Mouse (Mus musculus) monocyte, adult 5-6 weeks (primary cell): Measurements from ENCODE around the gene Ctsa. TPM values are rescaled to one million over a fixed set of nuclear protein-coding genes. Genes with fewer than 3 reads are reported as not detected.
"Not testable (repeated sequence)": the region's sequence is repeated elsewhere in the genome, so short reads cannot be mapped to it uniquely, and the experiment has no call there.

Experiments used
- ATAC-seq: fragments of 153-309, 156-312 bp; replicated peaks from 2 replicates; pipeline ENCODE4 v1.8.0; 2017; ENCODE audit warnings: mild to moderate bottlenecking; ENCODE audit not compliant: low TSS enrichment, insufficient number of reproducible peaks, severe bottlenecking, poor library complexity, low FRiP score
- total RNA-seq: library from RNA; stranded (forward); fragments of 200-1000, 200-491, 200-594 nt; gene quantifications from 3 replicates; pipeline ENCODE4 v1.2.3, GENCODE M21; 2017

The Ctsa gene
- total RNA-seq, 1 experiment from 2014 or later, result 330 TPM

DNA sequence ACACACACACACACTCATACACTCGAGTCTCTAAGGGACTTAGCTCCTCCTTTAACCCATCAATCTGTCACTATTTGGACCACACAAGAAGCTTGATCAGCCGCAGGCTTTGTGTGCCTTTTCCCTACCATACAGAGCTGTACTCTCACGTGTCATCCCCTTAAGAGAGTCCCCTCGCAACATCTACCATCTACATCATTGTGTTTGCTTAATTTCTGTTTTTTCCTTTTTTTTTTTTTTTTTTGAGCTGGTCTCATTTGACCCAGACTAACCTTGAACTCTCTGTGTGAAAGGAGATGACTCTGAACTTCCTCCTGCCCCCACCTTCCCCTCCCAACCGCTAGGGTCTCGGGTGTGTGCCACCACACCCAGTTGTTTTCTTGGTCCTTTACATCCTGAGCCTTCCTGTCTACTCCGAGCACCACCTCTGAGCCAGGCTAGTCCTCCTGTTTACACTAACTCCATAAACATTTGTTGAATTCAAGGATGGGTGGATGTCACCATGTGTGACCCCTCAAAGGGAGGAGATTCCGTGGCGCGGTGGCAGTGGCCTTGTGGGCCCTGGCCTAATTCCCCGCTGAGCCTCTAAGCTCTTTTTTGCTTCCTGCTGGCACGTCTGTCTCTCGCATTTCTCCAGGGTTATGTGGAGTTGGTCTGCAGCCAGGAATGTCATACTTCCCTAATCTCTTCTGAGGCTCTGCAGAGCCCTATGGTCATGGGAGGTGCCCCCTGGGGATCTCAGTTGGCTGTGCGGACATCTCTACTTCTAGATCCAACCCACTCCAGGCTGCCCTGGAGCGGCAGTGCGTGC is 34.3 kb downstream of the Ctsa start:
- ATAC-seq, result peak; percentile 61

DNA sequence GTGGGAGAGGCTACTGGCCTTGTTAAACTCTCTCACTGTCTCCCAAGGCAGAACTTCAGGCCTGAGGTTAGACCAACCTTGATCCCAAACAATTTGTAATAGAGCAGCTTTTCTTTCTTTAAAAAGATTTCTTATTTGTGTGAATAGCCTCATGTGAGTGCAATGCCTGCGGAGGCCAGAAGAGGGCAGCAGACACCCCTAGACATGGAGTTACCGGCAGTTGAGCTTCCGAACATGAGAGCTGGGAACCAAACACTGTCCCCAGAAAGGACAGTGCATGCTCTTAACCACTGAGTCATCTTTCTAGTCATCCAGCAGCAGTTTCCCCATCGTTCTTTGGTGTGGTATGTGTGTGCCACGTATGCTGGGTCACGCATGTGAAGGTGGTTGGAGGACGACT is 34.9 kb downstream of the Ctsa start:
- ATAC-seq, result 0 out of 2 replicates have a peak, but pooled peaks have one; percentile 11

DNA sequence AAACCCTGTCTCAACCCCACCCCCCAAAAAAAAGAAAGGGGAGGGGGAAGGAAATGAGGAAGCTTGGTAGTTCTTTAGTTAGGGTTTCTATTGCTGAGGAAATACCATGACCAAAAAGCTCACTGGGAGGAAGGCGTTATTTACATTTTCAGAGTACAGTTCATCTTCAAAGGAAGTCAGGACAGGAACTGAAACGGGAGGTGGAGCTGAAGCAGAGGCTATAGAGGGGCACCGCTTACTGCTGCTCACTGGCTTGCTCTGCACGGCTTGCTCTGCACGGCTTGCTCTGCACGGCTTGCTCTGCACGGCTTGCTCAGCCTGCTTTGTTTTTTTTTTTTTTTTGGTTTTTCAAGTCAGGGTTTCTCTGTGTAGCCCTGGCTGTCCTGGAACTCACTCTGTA is 35.8 kb downstream of the Ctsa start:
- peak; percentile 86 for ATAC-seq

DNA sequence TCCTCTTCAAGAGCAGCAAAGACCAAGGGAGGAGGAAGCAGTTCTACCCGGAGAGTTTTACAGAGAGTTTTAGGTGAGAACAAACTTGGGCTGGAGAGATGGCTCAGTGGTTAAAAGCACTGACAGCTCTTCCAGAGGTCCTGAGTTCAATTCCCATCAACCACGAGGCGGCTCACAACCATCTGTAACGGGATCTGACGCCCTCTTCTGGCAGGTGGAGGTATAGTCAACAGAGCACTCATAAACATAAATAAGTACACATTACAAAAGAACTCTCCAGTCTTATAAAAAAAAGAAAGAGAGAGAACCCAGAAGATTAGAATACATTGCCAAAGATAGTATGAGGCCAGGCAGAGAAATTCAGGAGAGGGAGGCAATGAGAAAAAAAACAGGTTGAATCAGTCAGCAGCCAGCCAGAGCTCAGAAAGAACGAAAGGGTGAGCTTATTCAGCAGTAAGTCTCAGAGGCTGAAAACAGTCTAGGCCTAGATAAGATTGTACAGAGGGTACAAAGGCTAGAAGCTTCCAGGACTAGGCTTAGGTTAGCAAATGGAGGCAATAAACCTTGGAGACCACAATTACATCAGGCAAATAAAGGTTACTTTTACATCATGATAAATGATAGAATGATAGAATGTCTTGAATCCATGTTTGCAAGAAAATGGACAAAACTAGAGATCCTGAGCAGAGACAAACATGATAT is 39.1 kb downstream of the Ctsa start:
- ATAC-seq, result no peak

DNA sequence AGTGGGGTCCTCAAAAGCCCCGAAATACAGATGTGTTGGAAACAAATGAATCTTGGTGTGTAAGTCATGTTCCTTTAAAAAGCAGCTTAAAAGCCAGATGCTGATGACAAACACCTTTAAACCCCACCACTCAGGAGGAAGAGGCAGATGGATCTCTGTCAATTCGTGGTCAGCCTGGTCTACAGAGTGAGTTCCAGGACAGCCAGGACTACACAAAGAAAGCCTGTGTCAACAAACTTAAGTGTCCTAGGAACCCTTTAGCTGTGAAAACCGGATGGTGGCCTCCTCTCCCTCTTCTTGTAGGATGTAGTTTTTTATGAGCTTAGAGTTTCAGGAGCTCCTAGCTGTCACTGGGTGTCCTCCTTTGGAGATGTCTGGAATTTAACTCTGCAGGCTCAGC is 40.9 kb downstream of the Ctsa start:
- ATAC-seq, result no peak

DNA sequence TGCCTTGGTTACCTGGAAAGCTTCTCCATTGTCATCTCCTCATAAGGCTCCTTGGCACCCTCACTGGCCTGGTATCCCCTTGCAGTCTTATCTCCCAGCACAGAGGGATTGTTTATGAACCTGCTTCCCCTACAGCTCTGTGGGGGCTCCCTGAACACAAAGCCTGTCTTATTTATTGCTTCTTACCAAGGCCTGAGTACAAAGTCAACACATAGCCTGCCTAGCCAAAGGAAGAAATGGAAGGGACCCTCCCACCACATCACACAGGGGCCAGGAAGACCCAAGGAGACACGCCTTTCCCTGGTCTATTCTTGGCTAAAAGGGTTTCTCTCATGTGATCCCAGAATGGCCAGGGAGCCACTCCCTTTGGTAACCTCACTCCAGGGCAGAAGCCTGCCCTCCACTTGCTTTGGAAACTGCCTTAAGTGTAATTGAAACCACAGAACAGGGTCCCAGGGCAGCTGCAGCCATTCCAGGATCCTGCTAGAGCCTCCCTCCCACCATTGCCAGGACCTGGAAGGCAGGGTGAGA is 41.6 kb downstream of the Ctsa start:
- 0 out of 2 replicates have a peak, but pooled peaks have one; percentile 23 for ATAC-seq

DNA sequence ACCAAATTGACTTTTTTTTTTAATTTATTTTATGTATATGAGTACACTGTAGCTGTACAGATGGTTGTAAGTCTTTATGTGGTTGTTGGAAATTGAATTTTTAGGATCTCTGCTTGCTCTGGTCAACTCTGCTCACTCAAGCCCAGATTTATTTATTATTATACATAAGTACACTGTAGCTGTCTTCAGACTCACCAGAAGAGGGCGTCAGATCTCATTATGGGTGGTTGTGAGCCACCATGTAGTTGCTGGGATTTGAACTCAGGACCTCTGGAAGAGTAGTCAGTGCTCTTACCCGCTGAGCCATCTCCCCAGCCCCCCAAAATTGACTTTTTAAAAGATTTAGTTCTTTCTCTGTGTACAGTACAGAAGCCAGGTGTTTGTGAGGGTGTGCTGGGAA is 43.0 kb downstream of the Ctsa start:
- ATAC-seq, result not testable (repeated sequence)

DNA sequence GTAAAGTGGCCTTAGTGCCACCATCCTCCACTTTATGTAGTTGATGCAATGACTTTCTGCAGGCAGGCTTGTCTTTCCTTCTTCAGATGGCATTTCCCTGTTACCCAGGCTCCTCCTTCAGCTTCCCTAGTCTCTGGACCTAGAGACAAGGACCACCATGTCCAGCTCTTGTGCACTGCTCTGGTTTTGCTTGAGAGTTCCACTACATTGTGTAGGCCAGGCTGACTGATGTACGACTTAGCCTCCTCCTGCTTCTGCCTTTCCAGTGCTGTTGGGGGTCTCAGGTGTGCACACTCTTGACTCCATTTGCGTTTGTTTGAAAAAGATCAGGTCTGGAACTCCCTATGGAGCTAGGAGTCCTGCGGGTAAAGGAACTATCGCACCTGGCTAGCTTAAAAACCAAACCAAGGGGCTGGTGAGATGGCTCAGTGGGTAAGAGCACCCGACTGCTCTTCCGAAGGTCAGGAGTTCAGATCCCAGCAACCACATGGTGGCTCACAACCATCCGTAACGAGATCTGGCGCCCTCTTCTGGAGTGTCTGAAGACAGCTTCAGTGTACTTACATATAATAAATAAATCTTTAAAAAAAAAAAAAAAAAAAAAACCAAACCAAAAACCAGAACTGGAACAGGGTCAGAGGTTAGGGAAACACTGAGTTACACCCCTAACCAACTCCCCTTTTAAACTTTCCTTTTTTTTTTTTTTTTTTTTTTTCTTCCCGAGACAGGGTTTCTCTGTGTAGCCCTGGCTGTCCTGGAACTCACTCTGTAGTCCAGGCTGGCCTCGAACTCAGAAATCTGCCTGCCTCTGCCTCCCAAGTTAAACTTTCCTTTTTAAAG is 44.9 kb downstream of the Ctsa start:
- ATAC-seq, result not testable (repeated sequence)

DNA sequence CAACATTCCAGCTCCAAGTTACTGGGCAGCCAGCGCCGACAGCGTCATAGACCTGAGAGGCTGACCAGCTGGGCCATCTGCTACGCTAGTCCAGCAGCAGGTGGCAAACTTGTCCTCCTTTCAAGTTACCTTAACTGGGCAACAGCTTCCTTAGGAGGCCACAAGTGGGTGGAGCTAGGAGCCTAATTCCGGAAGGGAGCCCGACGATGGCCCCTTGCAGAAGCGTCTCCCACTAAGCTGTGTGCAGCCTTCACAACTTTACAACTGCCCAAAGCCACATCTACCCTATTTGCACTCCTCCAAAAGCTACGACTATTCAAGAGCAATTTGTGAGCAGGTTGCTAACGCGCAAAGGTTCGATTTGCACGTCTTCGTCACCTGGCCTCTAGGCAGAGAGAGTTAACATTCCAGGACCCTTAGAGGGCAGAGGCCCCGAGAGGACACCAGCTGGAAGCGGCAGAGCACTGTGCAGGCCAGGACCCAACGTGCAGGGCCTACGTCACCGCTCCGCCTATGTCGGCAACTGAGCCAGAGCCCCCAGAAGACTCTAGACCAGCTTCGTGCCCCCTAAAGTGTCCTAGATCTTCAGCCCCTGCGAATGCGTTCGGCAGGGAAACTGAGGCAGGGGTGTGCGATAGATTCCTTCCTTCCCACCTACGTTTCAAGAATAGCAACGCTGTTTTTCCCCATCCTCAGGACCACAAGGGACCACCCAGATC is 46.0 kb downstream of the Ctsa start:
- ATAC-seq, result peak; percentile 37

DNA sequence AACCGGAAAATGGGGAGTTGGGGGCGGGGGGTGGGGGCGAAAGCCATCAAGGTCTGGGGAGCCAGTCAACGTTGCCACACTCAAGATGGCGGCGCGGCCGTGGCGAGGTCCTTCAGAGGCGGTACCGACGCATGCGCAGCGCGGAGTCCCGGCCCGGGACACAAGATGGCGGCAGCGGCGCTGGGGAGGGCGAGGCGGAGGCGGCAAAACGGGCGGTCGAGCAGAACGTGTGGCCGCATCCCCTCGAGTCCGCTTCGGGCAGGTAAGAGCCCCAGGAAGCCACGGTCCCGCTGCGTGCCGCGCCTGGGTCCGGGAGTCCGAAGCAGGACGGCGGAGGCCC is 46.5 kb downstream of the Ctsa start, which contains the start of gene Pcif1:
Gene Pcif1, plus strand, starts transcription at position 77 of the 340 bp plus-strand sequence.
- peak; percentile 41 for ATAC-seq

DNA sequence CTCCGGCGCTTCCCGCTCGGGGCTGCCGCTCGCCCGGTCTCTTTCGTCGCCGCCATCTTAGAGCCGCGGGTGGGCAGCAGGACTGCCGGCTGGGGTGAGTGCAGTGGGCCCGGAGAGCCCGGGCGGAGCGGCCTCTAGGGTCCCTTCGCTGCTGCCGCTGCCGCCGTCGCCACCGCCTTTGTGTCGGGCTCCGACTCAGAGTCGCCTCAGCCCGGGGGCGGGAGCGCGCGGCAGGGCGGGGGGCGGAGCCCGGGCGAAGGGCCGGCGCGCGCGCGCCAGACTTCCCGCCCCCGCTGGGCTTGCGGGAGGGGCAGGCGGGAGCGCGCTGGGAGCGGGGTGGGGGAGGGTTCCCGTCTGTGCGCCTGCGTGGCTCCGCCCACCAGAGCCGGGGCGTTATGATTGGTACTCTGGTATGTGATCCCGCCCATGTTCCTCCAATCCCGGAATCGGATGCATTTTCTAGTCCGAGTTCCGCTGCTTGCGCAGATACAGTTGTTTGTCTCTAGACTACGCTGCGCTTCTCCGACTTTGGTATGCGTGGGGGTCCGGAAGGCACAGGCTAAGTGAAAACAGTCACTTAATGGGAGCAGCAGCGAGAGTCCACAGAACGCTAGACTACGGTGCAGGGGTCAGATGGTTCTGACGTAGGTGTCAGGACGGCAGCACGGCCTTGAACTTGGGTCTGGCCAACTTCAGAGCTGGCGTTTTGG is 47.0 kb downstream of the Ctsa start:
- peak; percentile 77 for ATAC-seq

DNA sequence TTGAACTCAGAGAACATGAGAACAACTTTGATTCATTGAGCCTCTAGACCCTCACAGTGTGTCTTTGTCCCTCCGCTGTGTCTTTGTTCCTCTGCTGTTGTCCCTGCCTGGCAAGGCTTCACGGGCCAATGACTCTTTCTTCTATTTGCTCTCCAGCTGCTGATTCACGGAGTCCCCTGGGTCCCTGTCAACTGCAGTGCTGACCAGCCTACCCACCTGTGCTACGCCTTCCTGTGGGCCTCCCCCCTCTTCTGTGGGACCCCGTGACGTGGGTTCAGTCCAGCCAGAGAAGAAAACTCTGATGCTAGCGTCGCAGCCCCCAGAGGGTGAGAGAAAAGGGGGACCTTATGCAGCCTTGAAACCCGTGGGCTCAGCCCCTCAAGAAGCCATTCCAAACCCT is 49.9 kb downstream of the Ctsa start:
- no peak for ATAC-seq

DNA sequence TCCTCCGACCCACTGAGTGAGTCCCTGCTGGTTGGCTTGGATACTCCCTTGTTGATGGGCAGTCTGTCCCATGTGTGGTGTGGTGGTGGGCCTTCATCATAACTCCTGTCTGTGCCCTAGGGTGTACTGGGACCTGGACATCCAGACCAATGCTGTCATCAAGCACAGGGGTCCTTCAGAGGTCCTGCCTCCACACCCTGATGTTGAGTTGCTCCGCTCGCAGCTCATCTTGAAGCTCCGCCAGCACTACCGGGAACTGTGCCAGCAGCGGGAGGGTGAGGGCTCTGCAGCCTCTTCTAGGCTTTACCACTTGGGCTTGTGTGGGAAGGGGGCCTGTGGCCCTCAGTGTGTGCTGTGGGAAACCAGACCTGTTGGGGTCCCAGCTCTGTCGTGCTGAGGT is 53.1 kb downstream of the Ctsa start:
- no peak for ATAC-seq

DNA sequence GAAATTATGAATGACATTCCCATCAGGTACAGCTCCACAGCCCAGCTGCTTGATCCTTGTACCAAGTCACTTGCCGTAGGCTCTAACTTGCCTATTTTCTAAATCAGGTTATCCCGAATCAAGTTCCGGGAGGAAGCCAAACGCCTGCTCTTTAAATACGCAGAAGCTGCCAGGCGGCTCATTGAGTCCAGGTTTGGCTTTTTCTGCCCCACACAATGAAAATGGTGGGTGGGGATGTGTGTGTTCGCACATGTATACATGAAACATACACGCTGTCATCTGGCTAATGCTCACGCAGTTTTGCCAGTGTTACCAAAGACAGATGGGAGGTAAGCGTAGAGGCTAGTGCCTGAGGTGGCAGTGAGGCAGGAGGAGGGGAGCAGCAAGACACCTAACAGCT is 53.9 kb downstream of the Ctsa start:
- ATAC-seq, result no peak

DNA sequence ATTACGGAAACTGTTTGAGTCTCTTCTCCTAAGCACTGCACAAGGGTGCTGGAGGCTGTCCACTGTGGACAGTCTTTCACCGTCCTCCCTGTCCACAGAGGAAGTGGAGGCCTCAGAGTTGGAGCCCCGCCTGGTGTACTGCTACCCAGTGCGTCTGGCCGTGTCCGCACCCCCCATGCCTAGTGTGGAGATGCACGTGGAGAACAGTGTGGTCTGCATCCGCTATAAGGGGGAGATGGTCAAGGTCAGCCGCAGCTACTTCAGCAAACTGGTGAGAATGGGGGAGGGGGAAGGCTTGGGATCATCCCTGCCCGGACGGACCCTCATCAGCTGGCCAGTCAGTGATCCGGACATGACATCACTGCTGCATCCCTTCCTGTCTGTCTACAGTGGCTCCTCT is 56.3 kb downstream of the Ctsa start:
- no peak for ATAC-seq

DNA sequence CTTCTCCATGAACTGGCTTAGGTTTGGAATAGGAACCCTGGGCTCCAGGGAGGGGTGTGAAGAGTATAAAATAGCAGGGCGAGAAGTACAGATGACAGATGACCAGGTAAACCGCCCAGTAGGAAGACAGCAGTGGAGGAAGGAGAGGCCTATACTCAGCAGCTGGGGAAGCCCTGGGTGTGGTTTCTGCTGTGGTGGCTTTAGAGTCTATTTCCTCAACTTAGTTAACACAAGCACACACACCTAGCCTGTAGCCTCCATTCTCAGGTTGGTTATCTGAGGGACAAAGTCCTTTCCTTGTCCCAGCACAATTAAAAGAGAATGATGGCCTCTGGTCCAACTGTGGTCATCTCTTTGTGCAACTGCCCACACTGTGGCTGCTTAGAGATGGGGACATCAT is 57.3 kb downstream of the Ctsa start:
- ATAC-seq, result no peak
